Mouse (Mus musculus): ENCODE data around the gene Abcd3. TPM values are rescaled to one million over a fixed set of nuclear protein-coding genes. Genes with fewer than 3 reads are reported as not detected.
"Not testable (repeated sequence)": the region's sequence is repeated elsewhere in the genome, so short reads cannot be mapped to it uniquely, and the experiment has no call there.

The Abcd3 gene
- polyA plus RNA-seq, 1 experiment from 2014 or later, result 47.2 TPM

DNA sequence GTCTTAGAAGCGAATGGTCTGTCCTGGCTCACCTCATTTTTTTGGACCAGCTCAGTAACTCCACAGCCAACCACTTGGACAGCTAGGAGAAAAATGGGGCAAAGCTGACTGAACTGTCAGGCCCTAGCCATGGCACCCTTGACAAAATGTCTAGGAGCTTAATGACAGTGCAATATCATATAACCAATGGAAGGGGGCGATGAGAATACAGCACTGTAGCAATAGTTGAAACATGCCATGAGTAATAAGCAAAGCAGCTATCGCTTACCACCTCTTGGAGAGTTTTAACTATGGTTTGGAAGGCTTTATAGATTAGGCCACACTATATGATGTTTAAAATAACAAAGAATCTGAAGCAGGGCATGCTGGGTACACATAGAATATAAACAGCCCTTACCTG lies 46.3 kb downstream of the Abcd3 start:
- Histone ChIP-seq H3K9ac (no peak overlapping the region), H3K9me3 (replicated peaks) (no peaks in the 10 kb centered on the region), H3K4me1 (replicated peaks) (no peaks in the 10 kb centered on the region), H3K27ac (ENCODE audit: poor library complexity, severe bottlenecking) (no peak overlapping the region), H3K36me3 (peaks cover 75% of the 10 kb centered on the region), H3K4me3 (no peak overlapping the region), H3K27me3 (replicated peaks) (no peaks in the 10 kb centered on the region), H3K4me2 (no peak overlapping the region)
- WGBS, result 92% methylated on average over 3 of the region's 3 CpGs
- no peak for ATAC-seq (ENCODE audit: insufficient number of reproducible peaks, low FRiP score)

GRCm38 (mm10) chr3:121766818-121767217 lies 48.3 kb downstream of the Abcd3 start:
- Histone ChIP-seq H3K4me2 (no peak overlapping the region), H3K9me3 (replicated peaks) (no peaks in the 10 kb centered on the region), H3K9ac (no peak overlapping the region), H3K4me1 (replicated peaks) (no peaks in the 10 kb centered on the region), H3K27ac (ENCODE audit: poor library complexity, severe bottlenecking) (no peak overlapping the region), H3K4me3 (no peak overlapping the region), H3K36me3 (peaks cover 71% of the 10 kb centered on the region), H3K27me3 (replicated peaks) (no peaks in the 10 kb centered on the region)
- 70% methylated on average over 5 of the region's 5 CpGs for WGBS
- ATAC-seq (ENCODE audit: insufficient number of reproducible peaks, low FRiP score), result no peak

- no peak overlapping the region for H3K9ac ChIP-seq
- ATAC-seq (ENCODE audit: insufficient number of reproducible peaks, low FRiP score), result no peak
- no peak overlapping the region for H3K4me2 ChIP-seq
- H3K27ac ChIP-seq (ENCODE audit: poor library complexity, severe bottlenecking), result no peak overlapping the region
- H3K27me3 ChIP-seq (replicated peaks), result no peaks in the 10 kb centered on the region
- no peaks in the 10 kb centered on the region for H3K4me1 ChIP-seq (replicated peaks)
- H3K4me3 ChIP-seq, result no peak overlapping the region
- H3K36me3 ChIP-seq, result peaks cover 65% of the 10 kb centered on the region
- no peaks in the 10 kb centered on the region for H3K9me3 ChIP-seq (replicated peaks)
Observed at GRCm38 (mm10) chr3:121766048-121766447, 49.1 kb downstream of the Abcd3 start.

GRCm38 (mm10) chr3:121762056-121762852 lies 52.8 kb downstream of the Abcd3 start:
- WGBS, result 58% methylated on average over 4 of the region's 4 CpGs
- no peak overlapping the region for H3K4me3 ChIP-seq
- H3K4me1 ChIP-seq (replicated peaks), result 0 out of 2 replicates have a peak, but pooled peaks cover 2% of the 10 kb centered on the region
- H3K9ac ChIP-seq, result no peak overlapping the region
- no peak overlapping the region for H3K4me2 ChIP-seq
- H3K9me3 ChIP-seq (replicated peaks), result no peaks in the 10 kb centered on the region
- ATAC-seq (ENCODE audit: insufficient number of reproducible peaks, low FRiP score), result no peak
- no peaks in the 10 kb centered on the region for H3K27me3 ChIP-seq (replicated peaks)
- peaks cover 44% of the 10 kb centered on the region for H3K36me3 ChIP-seq
- no peak overlapping the region for H3K27ac ChIP-seq (ENCODE audit: poor library complexity, severe bottlenecking)

GRCm38 (mm10) chr3:121758373-121758772 lies 56.7 kb downstream of the Abcd3 start:
- Histone ChIP-seq H3K4me1 (replicated peaks) (peaks cover 10% of the 10 kb centered on the region), H3K4me2 (no peak overlapping the region), H3K9ac (no peak overlapping the region), H3K4me3 (no peak overlapping the region), H3K27ac (ENCODE audit: poor library complexity, severe bottlenecking) (no peak overlapping the region), H3K36me3 (peaks cover 15% of the 10 kb centered on the region), H3K27me3 (replicated peaks) (no peaks in the 10 kb centered on the region), H3K9me3 (replicated peaks) (no peaks in the 10 kb centered on the region)
- no peak for ATAC-seq (ENCODE audit: insufficient number of reproducible peaks, low FRiP score)
- 57% methylated on average over 7 of the region's 7 CpGs for WGBS

GRCm38 (mm10) chr3:121755152-121755551 lies 60.0 kb downstream of the Abcd3 start:
- WGBS, result 32% methylated on average over 3 of the region's 3 CpGs
- Histone ChIP-seq H3K4me2 (no peak overlapping the region), H3K27me3 (replicated peaks) (no peaks in the 10 kb centered on the region), H3K4me1 (replicated peaks) (peaks cover 8% of the 10 kb centered on the region), H3K4me3 (no peak overlapping the region), H3K9me3 (replicated peaks) (no peaks in the 10 kb centered on the region), H3K36me3 (peaks cover 8% of the 10 kb centered on the region), H3K9ac (no peak overlapping the region), H3K27ac (ENCODE audit: poor library complexity, severe bottlenecking) (0 out of 2 replicates have a peak overlapping the region, but pooled peaks have one; percentile 3)
- ATAC-seq (ENCODE audit: insufficient number of reproducible peaks, low FRiP score), result no peak

DNA sequence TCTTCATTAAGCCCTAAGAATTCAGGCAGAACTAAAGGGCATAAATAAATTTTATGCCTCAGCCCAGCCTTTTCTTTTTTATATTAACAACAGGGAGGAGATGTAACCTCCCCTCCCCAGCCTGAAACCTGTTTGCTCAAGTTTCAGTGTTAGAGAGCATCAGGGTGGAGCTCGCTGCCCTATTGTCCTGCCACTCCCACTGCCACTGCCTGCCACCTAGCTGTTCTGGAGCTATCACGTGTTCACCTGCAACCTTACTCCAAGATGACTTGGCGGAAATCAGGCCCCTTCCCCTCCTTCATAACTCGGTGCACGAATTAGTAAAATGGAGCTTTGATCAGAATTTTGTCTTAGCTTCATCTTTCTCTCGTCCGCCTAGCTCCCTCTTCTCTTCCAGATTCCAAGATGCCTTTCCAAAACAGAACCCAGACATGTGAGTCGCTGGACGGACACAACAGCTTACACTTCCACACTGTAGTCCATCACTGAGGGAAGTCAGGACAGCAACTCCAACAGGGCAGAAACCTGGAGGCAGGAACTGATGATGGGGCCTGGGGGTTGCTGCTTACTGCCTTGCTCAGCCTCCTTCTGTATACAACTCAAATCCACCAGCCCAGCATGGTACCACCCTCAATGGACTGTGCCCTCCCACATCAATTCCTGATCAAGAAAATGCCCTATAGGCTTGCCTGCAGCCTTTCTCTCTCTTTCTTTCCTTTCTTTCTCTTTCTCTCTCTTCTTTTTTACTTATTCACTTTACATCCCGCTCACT lies 60.6 kb downstream of the Abcd3 start:
- not testable (repeated sequence) for H3K36me3 ChIP-seq; H3K4me1 ChIP-seq (replicated peaks); H3K4me3 ChIP-seq; H3K27me3 ChIP-seq (replicated peaks); H3K9ac ChIP-seq; H3K9me3 ChIP-seq (replicated peaks); H3K4me2 ChIP-seq; ATAC-seq (ENCODE audit: insufficient number of reproducible peaks, low FRiP score)
- 85% methylated on average over 10 of the region's 10 CpGs for WGBS
- H3K27ac ChIP-seq (ENCODE audit: poor library complexity, severe bottlenecking), result 0 out of 2 replicates have a peak overlapping the region, but pooled peaks have one; percentile 3

DNA sequence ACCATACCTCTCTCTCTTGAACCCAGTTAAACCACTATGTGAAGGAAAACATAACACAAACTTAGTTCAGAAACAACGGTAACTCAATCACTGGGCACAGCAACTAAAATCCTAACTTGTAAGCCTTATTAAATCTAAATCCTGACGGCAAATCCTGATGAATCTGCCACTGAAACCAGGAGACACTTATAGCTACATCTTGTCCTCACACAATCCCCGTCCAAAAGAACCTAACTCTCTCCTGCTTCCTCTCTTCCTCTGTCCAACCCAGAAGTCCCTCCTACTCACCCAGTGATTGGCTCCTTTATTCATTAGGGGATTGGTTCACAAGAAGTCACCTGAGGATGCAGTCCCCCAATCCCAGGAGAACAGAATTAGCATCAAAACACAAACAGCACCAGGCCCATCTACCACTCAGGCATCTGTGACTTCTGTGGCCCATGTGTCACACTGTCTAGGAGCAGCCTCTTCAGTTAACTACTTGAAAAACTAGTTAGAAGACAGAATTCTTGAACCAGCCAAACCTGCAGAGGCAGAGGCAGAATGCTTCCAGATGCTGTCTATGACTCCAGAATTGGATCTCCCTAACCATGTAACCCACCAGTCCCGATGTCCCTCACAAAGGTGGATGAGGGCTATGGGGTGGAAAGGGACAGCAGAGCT lies 73.8 kb downstream of the Abcd3 start:
- H3K27me3 ChIP-seq (replicated peaks); ATAC-seq (ENCODE audit: insufficient number of reproducible peaks, low FRiP score); H3K4me3 ChIP-seq; H3K4me2 ChIP-seq; H3K27ac ChIP-seq (ENCODE audit: poor library complexity, severe bottlenecking); H3K9me3 ChIP-seq (replicated peaks); H3K36me3 ChIP-seq; H3K9ac ChIP-seq: not testable (repeated sequence)
- H3K4me1 ChIP-seq (replicated peaks), result peaks cover 23% of the 10 kb centered on the region
- WGBS, result 80% methylated on average over 4 of the region's 4 CpGs

GRCm38 (mm10) chr3:121739489-121740213 lies 75.5 kb downstream of the Abcd3 start:
- Histone ChIP-seq H3K36me3 (no peaks in the 10 kb centered on the region), H3K4me2 (peak overlapping the region; percentile 4; the same call in 1 of the 2 replicates), H3K27me3 (replicated peaks) (no peaks in the 10 kb centered on the region), H3K9ac (no peak overlapping the region; the same call in 1 of the 2 replicates), H3K27ac (ENCODE audit: poor library complexity, severe bottlenecking) (no peak overlapping the region), H3K4me3 (no peak overlapping the region), H3K4me1 (replicated peaks) (peaks cover 29% of the 10 kb centered on the region), H3K9me3 (replicated peaks) (peaks cover under 1% of the 10 kb centered on the region; the same call in 1 of the 2 replicates)
- WGBS, result 28% methylated on average over 17 of the region's 17 CpGs
- ATAC-seq (ENCODE audit: insufficient number of reproducible peaks, low FRiP score), result no peak

GRCm38 (mm10) chr3:121738742-121739342 lies 76.3 kb downstream of the Abcd3 start:
- no peak overlapping the region for H3K4me2 ChIP-seq
- H3K4me1 ChIP-seq (replicated peaks), result peaks cover 29% of the 10 kb centered on the region
- H3K27me3 ChIP-seq (replicated peaks), result no peaks in the 10 kb centered on the region
- H3K4me3 ChIP-seq, result no peak overlapping the region
- no peaks in the 10 kb centered on the region for H3K9me3 ChIP-seq (replicated peaks)
- no peak overlapping the region for H3K9ac ChIP-seq
- peaks cover 6% of the 10 kb centered on the region for H3K36me3 ChIP-seq
- H3K27ac ChIP-seq (ENCODE audit: poor library complexity, severe bottlenecking), result no peak overlapping the region
- 67% methylated on average over 9 of the region's 9 CpGs for WGBS
- no peak for ATAC-seq (ENCODE audit: insufficient number of reproducible peaks, low FRiP score)

Measured in heart, embryonic 12.5 days (tissue).